Mouse (Mus musculus): Measurements from ENCODE around the gene Ctsm.
"Not testable (repeated sequence)": the region's sequence is repeated elsewhere in the genome, so short reads cannot be mapped to it uniquely, and the experiment has no call there.

The Ctsm gene

GRCm38 (mm10) chr13:61541631-61542030, at the start of gene Ctsm:
TSS of gene Ctsm (minus strand) at chr13:61541839.
- DNase-seq (ENCODE audit: low spot score in 2 of 2): no peak

- no peak for DNase-seq (ENCODE audit: low spot score in 2 of 2)
These were observed 28.4 kb upstream of the Ctsm start, which contains the start of gene Cts3 for GRCm38 (mm10) chr13:61570027-61570426. TSS of gene Cts3 (minus strand) at chr13:61570127.

- not testable (repeated sequence) for DNase-seq (ENCODE audit: low spot score in 2 of 2)
These were observed 26.4 kb upstream of the Ctsm start, which contains the start of gene Gm49352 for GRCm38 (mm10) chr13:61568074-61568473. TSS of gene Gm49352 (minus strand) at chr13:61568174.

All from frontal cortex, postnatal 25 days (tissue).